Mouse (Mus musculus) bone marrow macrophage, adult 2 months (primary cell): ENCODE results near the gene Zdhhc13.

Source experiments
- CTCF ChIP-seq: IDR thresholded peaks from 2 replicates; pipeline ENCODE4 v1.5.1; 2012; ENCODE audit warnings: low read depth, mild to moderate bottlenecking, low read length, moderate library complexity
- POLR2A ChIP-seq: IDR thresholded peaks from 2 replicates; pipeline ENCODE4 v1.6.1; 2012; ENCODE audit warnings: mild to moderate bottlenecking, low read depth, low read length, borderline replicate concordance

DNA sequence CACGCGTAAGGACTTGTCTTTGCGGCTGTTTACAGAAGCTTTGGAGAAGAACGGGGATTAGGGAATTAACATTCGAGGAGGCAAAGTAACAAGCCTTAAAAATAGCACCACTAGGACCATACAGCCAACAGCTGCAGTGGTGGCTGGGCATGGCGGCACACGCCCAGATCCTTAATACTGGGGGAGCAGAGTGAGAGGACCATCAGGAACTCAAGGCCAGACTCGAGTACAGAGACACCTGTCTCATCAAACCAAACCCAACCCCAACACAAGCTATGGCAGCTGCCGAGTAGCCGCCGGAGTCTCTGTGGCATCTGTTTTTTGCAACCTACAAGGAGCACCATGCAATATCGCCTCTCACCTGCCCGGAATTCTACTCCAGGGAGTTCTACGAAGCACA, 86.3 kb downstream of the Zdhhc13 start:
- no peak for TF ChIP-seq CTCF
- TF ChIP-seq POLR2A = no peak
